Mouse (Mus musculus): ENCODE data around the gene Otud7a.

GRCm38 (mm10) chr7:63753274-63753751 is 308.8 kb downstream of the Otud7a start:
- TF ChIP-seq POLR2A (IDR thresholded peaks at IDR 0.05; ENCODE audit: borderline replicate concordance, extremely low read depth, insufficient read depth, insufficient read length, poor library complexity, severe bottlenecking) (no peak), CTCF (IDR thresholded peaks at IDR 0.05; ENCODE audit: borderline replicate concordance, extremely low read depth, insufficient read depth, insufficient read length) (peak; percentile 59; the same call in 1 of the 2 replicates)

Data from brain, embryonic 14.5 days (tissue).